Mouse (Mus musculus): ENCODE results near the gene Lxn. TPM values are rescaled to one million over a fixed set of nuclear protein-coding genes. Genes with fewer than 3 reads are reported as not detected.

Lxn gene
- polyA plus RNA-seq (2021; fragmentation: Nextera tagmentation), result 144 and 149 TPM in 2 replicates
- long read RNA-seq, experiment 1, transcript Lxn-201 (6 exons, 1,112 nt), result major isoform, 124 of 132 reads
- long read RNA-seq, experiment 1, partial matches to known transcripts, result 7 of 132 reads
- long read RNA-seq, experiment 1, other reads (novel, unspliced or antisense), result 0 of 132 reads
- long read RNA-seq, experiment 2, transcript Lxn-201 (6 exons, 1,112 nt), result major isoform, 112 of 118 reads
- long read RNA-seq, experiment 2, partial matches to known transcripts, result 4 of 118 reads
- long read RNA-seq, experiment 2, other reads (novel, unspliced or antisense), result 2 of 118 reads

GRCm38 (mm10) chr3:67463450-67464372, at the start of gene Lxn:
Lxn (minus strand) TSS chr3:67463926.

GRCm38 (mm10) chr3:67429999-67430380, 33.7 kb downstream of the Lxn start, which contains the start of gene Gfm1:
Gfm1 (plus strand) TSS chr3:67430096.

Other genes starting within 250 kb of the Lxn start
- 4.4 and 12.1 TPM in 2 replicates for gene Mlf1, start 89.8 kb downstream of the Lxn start, polyA plus RNA-seq (2021; fragmentation: Nextera tagmentation)
- gene Gm17402, start 88.8 kb downstream of the Lxn start, polyA plus RNA-seq (2021; fragmentation: Nextera tagmentation), result not detected in 2 replicates
- gene Gfm1, start 33.8 kb downstream of the Lxn start, polyA plus RNA-seq (2021; fragmentation: Nextera tagmentation), result 35.8 and 36.4 TPM in 2 replicates
- 1.5 and 2.7 TPM in 2 replicates for gene Rarres1, start 51.6 kb upstream of the Lxn start, polyA plus RNA-seq (2021; fragmentation: Nextera tagmentation)
- 35.4 and 35.8 TPM in 2 replicates for gene Mfsd1, start 118.8 kb upstream of the Lxn start, polyA plus RNA-seq (2021; fragmentation: Nextera tagmentation)

Measured in layer of hippocampus, adult 6 months (tissue).